Mouse (Mus musculus) ES-Bruce4 (cell line): ENCODE measurements around the gene Igdcc3.

ENCODE experiments used
- CTCF ChIP-seq: IDR thresholded peaks from one replicate; pipeline ENCODE4 v1.8.1; 2011; ENCODE audit warnings: low read depth, low read length
- EP300 ChIP-seq: IDR thresholded peaks from 2 replicates; pipeline ENCODE4 v1.6.1; 2011; ENCODE audit warnings: low read depth, low read length; ENCODE audit not compliant: insufficient read depth
- POLR2A ChIP-seq: IDR thresholded peaks from one replicate; pipeline ENCODE4 v1.8.1; 2011; ENCODE audit warnings: low read length; ENCODE audit not compliant: insufficient read depth

GRCm38 (mm10) chr9:65205049-65205815, 64.2 kb downstream of the Igdcc3 start:
- TF ChIP-seq CTCF: no peak
- TF ChIP-seq POLR2A: no peak
- TF ChIP-seq EP300: no peak
